Mouse (Mus musculus) stomach, embryonic 16.5 days (tissue): ENCODE results near the gene Rhobtb3. TPM values are rescaled to one million over a fixed set of nuclear protein-coding genes. Genes with fewer than 3 reads are reported as not detected.
"Not testable (repeated sequence)": the region's sequence is repeated elsewhere in the genome, so short reads cannot be mapped to it uniquely, and the experiment has no call there.

ENCODE experiments used
- ATAC-seq: fragments of 200-750 bp; cut with Nextera tagmentation; 2 replicates; pipeline ENCODE4 v1.8.0; 2017; ENCODE audit warnings: moderate number of reproducible peaks, moderate TSS enrichment; ENCODE audit not compliant: insufficient read depth, low FRiP score
- H3K27ac ChIP-seq: fragments of 300-500 bp; sonication (generic); 2 replicates; pipeline ENCODE4 v1.5.1; 2014; ENCODE audit warnings: low read length
- H3K27me3 ChIP-seq: fragments of 300-500 bp; sonication (generic); 2 replicates; pipeline ENCODE4 v1.6.1; 2014; ENCODE audit warnings: low read length, control low read depth, mixed read lengths; ENCODE audit not compliant: control insufficient read depth, insufficient read depth
- H3K36me3 ChIP-seq: fragments of 300-500 bp; sonication (generic); 2 replicates; pipeline ENCODE4 v1.6.1; 2014; ENCODE audit warnings: low read length; ENCODE audit not compliant: control insufficient read depth, insufficient read depth
- H3K4me1 ChIP-seq: fragments of 300-500 bp; sonication (generic); 2 replicates; pipeline ENCODE4 v1.6.1; 2014; ENCODE audit warnings: low read length, control low read depth, mixed read lengths; ENCODE audit not compliant: control insufficient read depth, insufficient read depth
- H3K4me2 ChIP-seq: fragments of 300-500 bp; sonication (generic); 2 replicates; pipeline ENCODE4 v1.6.1; 2014; ENCODE audit warnings: low read depth, low read length, mixed read lengths
- H3K4me3 ChIP-seq: fragments of 300-500 bp; sonication (generic); replicated peaks from 2 replicates; pipeline ENCODE4 v1.5.1; 2014; ENCODE audit warnings: mild to moderate bottlenecking, low read length
- H3K9ac ChIP-seq: fragments of 300-500 bp; sonication (generic); 2 replicates; pipeline ENCODE4 v1.6.1; 2014; ENCODE audit warnings: low read length
- H3K9me3 ChIP-seq: fragments of 300-500 bp; sonication (generic); replicated peaks from 2 replicates; pipeline ENCODE4 v1.6.1; 2016; ENCODE audit warnings: low read length, control low read depth; ENCODE audit not compliant: control insufficient read depth
- WGBS: fragments of 180-500 bp; shearing (Covaris S2); extraction: QIAGEN DNeasy Blood & Tissue Kit; methylation state at CpG from one replicate; pipeline ENCODE4 v1.1.7; 2014; 5-methylcytosine and 5-hydroxymethylcytosine counted together
- polyA plus RNA-seq: library from polyadenylated mRNA; unstranded; fragments of >200 nt; fragmentation: Nextera tagmentation; extraction: Ambion mirVana; gene quantifications from 2 replicates; pipeline ENCODE4 v1.2.1, GENCODE M21; 2015

Gene Rhobtb3
- polyA plus RNA-seq, 1 experiment from 2014 or later, result 20.0 TPM

- H3K36me3 ChIP-seq, result no peaks in the 10 kb centered on the region
- H3K9me3 ChIP-seq, result no peaks in the 10 kb centered on the region
- H3K4me1 ChIP-seq, result no peaks in the 10 kb centered on the region
- no peak overlapping the region for H3K4me2 ChIP-seq
- WGBS, result 8% methylated on average over 5 of the region's 5 CpGs
- no peaks in the 10 kb centered on the region for H3K27me3 ChIP-seq
- peak; percentile 88; the same call in 1 of the 2 replicates for ATAC-seq
- H3K9ac ChIP-seq, result no peak overlapping the region
- no peak overlapping the region for H3K27ac ChIP-seq
- no peak overlapping the region for H3K4me3 ChIP-seq
These were observed 12.7 kb downstream of the Rhobtb3 start for GRCm38 (mm10) chr13:75931073-75931472.

DNA sequence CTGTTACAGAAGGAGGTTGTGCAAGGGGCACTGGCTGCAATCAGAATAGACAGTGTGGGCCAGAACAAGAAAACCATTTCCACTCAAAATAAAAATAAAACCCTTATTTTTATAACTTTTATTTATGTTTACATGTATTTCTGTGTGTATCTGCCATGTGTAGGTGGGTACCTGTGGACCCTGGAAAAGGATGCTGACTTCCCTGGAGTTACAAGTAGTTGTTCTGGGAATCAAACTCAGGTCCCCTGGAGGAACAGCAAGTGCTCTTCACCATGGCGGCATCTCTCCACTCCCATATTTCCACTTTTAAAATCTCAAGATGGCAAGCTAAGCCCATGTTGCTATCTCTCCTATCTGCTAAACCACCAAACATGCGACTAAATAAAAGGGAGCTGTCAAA lies 13.1 kb downstream of the Rhobtb3 start:
- no peak overlapping the region for H3K4me3 ChIP-seq
- no peak overlapping the region for H3K27ac ChIP-seq
- WGBS, result 55% methylated on average over 2 of the region's 2 CpGs
- H3K4me2 ChIP-seq, result no peak overlapping the region
- H3K9me3 ChIP-seq, result no peaks in the 10 kb centered on the region
- no peak overlapping the region for H3K9ac ChIP-seq
- no peaks in the 10 kb centered on the region for H3K4me1 ChIP-seq
- no peaks in the 10 kb centered on the region for H3K36me3 ChIP-seq
- no peak for ATAC-seq
- H3K27me3 ChIP-seq, result no peaks in the 10 kb centered on the region

GRCm38 (mm10) chr13:75930023-75930422 lies 13.7 kb downstream of the Rhobtb3 start:
- H3K4me1 ChIP-seq, result no peaks in the 10 kb centered on the region
- 92% methylated on average over 20 of the region's 20 CpGs for WGBS
- no peaks in the 10 kb centered on the region for H3K9me3 ChIP-seq
- no peak for ATAC-seq
- H3K4me2 ChIP-seq, result no peak overlapping the region
- H3K36me3 ChIP-seq, result no peaks in the 10 kb centered on the region
- H3K27ac ChIP-seq, result no peak overlapping the region
- no peak overlapping the region for H3K9ac ChIP-seq
- H3K4me3 ChIP-seq, result no peak overlapping the region
- H3K27me3 ChIP-seq, result no peaks in the 10 kb centered on the region

DNA sequence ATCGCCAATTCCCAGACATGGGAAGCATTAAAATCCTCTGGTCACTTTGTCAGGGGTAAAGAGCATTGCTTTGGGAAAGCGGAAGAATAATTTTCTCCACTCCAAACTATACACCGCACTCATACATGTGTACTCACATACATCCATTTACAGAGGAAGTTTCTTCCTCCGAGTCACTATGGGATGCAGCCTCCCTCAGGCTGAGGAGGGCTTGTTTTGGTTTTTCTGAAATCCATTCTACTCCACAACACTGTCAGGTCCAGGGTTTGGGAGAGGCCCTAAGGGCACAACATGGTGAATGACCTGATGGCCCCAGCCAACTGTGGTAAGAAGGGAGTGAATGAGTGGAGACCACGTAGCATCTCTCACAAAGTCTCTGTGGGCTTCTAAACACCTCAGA lies 14.7 kb downstream of the Rhobtb3 start:
- not testable (repeated sequence) for H3K9me3 ChIP-seq

DNA sequence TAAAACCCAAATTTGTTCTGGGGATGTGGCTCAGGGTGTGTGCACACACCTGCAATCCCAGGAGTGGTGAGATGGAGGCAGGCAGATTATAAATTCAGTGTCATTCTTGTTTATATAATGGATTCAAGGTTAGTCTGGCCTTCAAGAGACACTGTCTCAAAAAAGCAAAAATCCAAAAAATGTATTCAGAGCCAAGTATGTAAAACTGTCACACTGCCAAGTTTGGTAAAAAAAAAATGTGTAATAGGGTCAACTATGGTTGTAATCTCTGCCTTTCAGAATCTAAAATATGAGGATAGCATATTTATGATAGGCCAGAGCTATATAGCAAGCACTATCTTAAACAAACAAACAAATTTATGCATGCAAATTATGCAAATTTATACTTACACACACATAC lies 15.8 kb downstream of the Rhobtb3 start:
- no peaks in the 10 kb centered on the region for H3K27me3 ChIP-seq
- no peak overlapping the region for H3K4me3 ChIP-seq
- H3K4me1 ChIP-seq, result no peaks in the 10 kb centered on the region
- H3K4me2 ChIP-seq, result no peak overlapping the region
- ATAC-seq, result no peak
- no peak overlapping the region for H3K9ac ChIP-seq
- H3K36me3 ChIP-seq, result no peaks in the 10 kb centered on the region
- H3K9me3 ChIP-seq, result no peaks in the 10 kb centered on the region
- H3K27ac ChIP-seq, result no peak overlapping the region

More for the DNA sequence above, 14.7 kb downstream of the Rhobtb3 start:
- H3K4me2 ChIP-seq, H3K27ac ChIP-seq, H3K27me3 ChIP-seq, ATAC-seq, H3K9ac ChIP-seq, H3K4me1 ChIP-seq, H3K36me3 ChIP-seq, H3K4me3 ChIP-seq: not testable (repeated sequence)
- WGBS, result 93% methylated on average over 5 of the region's 5 CpGs

GRCm38 (mm10) chr13:75914151-75914550 lies 29.6 kb downstream of the Rhobtb3 start:
- Histone ChIP-seq H3K9me3 (no peaks in the 10 kb centered on the region), H3K4me2 (no peak overlapping the region), H3K27me3 (no peaks in the 10 kb centered on the region), H3K4me3 (no peak overlapping the region), H3K27ac (no peak overlapping the region), H3K4me1 (no peaks in the 10 kb centered on the region), H3K36me3 (peaks cover 14% of the 10 kb centered on the region), H3K9ac (no peak overlapping the region)
- ATAC-seq, result no peak
- WGBS, result 72% methylated on average over 4 of the region's 4 CpGs

DNA sequence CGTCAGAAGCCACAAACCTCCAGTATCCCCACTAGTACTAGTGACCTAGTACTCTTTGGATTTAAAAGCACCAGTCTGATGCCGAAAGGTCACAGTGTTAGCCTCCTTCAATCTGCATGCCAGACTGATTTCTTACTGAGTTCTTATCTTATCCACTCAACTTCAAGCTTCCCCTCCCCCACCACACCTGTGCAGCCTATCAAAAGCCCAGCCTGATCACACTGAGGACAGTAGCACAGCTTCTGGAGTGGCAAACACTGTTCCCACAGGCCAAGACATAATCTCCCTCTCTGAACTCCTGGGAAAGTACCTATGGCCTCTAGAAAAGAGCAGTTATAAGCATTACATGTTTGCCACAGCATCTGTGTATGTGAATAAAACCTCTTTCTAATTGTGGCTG lies 35.5 kb downstream of the Rhobtb3 start:
- 0 out of 2 replicates have a peak, but pooled peaks cover 3% of the 10 kb centered on the region for H3K4me1 ChIP-seq
- no peaks in the 10 kb centered on the region for H3K9me3 ChIP-seq
- H3K27me3 ChIP-seq, result no peaks in the 10 kb centered on the region
- no peak for ATAC-seq
- no peak overlapping the region for H3K4me3 ChIP-seq
- H3K9ac ChIP-seq, result no peak overlapping the region
- H3K4me2 ChIP-seq, result no peak overlapping the region
- 51% methylated on average over 2 of the region's 2 CpGs for WGBS
- H3K36me3 ChIP-seq, result peaks cover 2% of the 10 kb centered on the region; the same call in 1 of the 2 replicates
- H3K27ac ChIP-seq, result no peak overlapping the region

DNA sequence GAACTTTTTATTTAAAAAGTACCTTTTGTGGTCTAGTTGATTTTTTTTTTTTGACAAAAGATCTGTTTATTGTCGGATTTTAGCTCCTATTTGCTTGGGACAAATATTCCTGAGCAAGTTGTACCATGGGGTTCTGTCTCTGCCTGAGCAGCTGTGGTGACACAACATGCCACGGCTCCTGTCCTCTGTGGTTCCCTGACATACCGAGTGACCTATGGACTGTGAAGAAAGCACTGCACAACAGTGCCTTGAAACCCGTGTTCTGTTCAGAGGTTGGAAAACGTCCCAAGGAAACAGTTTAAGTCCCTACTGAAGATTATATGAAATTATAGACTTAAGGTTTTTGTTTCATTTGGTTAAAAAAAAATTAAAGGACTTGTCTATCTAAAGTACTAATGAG lies 36.6 kb downstream of the Rhobtb3 start:
- Histone ChIP-seq H3K27ac (no peak overlapping the region), H3K4me3 (no peak overlapping the region), H3K4me1 (0 out of 2 replicates have a peak, but pooled peaks cover 3% of the 10 kb centered on the region), H3K9ac (no peak overlapping the region), H3K27me3 (no peaks in the 10 kb centered on the region), H3K36me3 (no peaks in the 10 kb centered on the region), H3K4me2 (no peak overlapping the region), H3K9me3 (no peaks in the 10 kb centered on the region)
- WGBS, result 61% methylated on average over 5 of the region's 5 CpGs
- no peak for ATAC-seq

- Histone ChIP-seq H3K27ac (no peak overlapping the region), H3K9ac (no peak overlapping the region), H3K9me3 (no peaks in the 10 kb centered on the region), H3K36me3 (no peaks in the 10 kb centered on the region), H3K4me3 (no peak overlapping the region), H3K27me3 (no peaks in the 10 kb centered on the region), H3K4me1 (0 out of 2 replicates have a peak, but pooled peaks cover 3% of the 10 kb centered on the region), H3K4me2 (no peak overlapping the region)
- ATAC-seq, result no peak
- 75% methylated on average over 5 of the region's 5 CpGs for WGBS
These were observed 39.1 kb downstream of the Rhobtb3 start for GRCm38 (mm10) chr13:75904660-75905059.

DNA sequence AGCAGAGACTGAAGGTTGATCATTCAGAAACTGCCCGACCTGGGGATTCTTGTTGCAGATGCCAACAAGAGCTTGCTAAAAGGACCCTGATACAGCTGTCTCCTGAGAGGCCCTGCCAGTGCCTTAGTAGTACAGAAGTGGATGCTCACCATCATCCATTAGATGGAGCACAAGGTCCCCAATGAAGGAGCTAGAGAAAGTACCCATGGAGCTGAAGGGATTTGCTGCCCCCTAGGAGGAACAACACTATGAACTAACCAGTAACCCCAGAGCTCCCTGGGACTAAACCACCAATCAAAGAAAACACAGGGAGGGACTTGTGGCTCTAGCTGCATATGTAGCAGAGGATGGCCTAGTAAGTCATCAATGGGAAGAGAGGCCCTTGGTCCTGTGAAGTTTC lies 42.8 kb downstream of the Rhobtb3 start:
- H3K27me3 ChIP-seq, H3K9ac ChIP-seq, H3K4me1 ChIP-seq, H3K36me3 ChIP-seq, H3K4me3 ChIP-seq, ATAC-seq, H3K4me2 ChIP-seq, H3K27ac ChIP-seq, H3K9me3 ChIP-seq: not testable (repeated sequence)
- 89% methylated on average over 1 of the region's 1 CpGs for WGBS
